Mouse (Mus musculus) forebrain, postnatal 0 days (tissue): Measurements from ENCODE around the gene Apela. TPM values are rescaled to one million over a fixed set of nuclear protein-coding genes. Genes with fewer than 3 reads are reported as not detected.
"Not testable (repeated sequence)": the region's sequence is repeated elsewhere in the genome, so short reads cannot be mapped to it uniquely, and the experiment has no call there.

Experiments
- ATAC-seq: fragments of 200-750 bp; cut with Nextera tagmentation; 2 replicates; pipeline ENCODE4 v1.8.0; 2017; ENCODE audit warnings: mild to moderate bottlenecking, moderate library complexity
- DNase-seq: peaks from one replicate; pipeline ENCODE4 v3.0.0-alpha.2; 2015
- H3K27ac ChIP-seq: fragments of 300-500 bp; sonication (generic); 2 replicates; pipeline ENCODE4 v1.5.1; 2014; ENCODE audit warnings: low read depth, mild to moderate bottlenecking, antibody characterized with exemption, low read length, moderate library complexity, mixed read lengths
- H3K27me3 ChIP-seq: fragments of 300-500 bp; sonication (generic); 2 replicates; pipeline ENCODE4 v1.6.1; 2014; ENCODE audit warnings: mild to moderate bottlenecking, low read length, mixed read lengths; ENCODE audit not compliant: insufficient read depth
- H3K36me3 ChIP-seq: fragments of 300-500 bp; sonication (generic); 2 replicates; pipeline ENCODE4 v1.6.1; 2014; ENCODE audit warnings: mild to moderate bottlenecking, moderate library complexity; ENCODE audit not compliant: insufficient read depth
- H3K4me1 ChIP-seq: fragments of 300-500 bp; sonication (generic); 2 replicates; pipeline ENCODE4 v1.6.1; 2014; ENCODE audit warnings: antibody characterized with exemption; ENCODE audit not compliant: insufficient read depth
- H3K4me2 ChIP-seq: fragments of 300-500 bp; sonication (generic); 2 replicates; pipeline ENCODE4 v1.6.1; 2014; ENCODE audit warnings: low read depth, mild to moderate bottlenecking, moderate library complexity
- H3K4me3 ChIP-seq: fragments of 300-500 bp; sonication (generic); 2 replicates; pipeline ENCODE4 v1.5.1; 2014; ENCODE audit warnings: low read depth, low read length, mixed read lengths
- H3K9ac ChIP-seq: fragments of 300-500 bp; sonication (generic); 2 replicates; pipeline ENCODE4 v1.6.1; 2014; ENCODE audit warnings: mild to moderate bottlenecking
- H3K9me3 ChIP-seq: fragments of 300-500 bp; sonication (generic); 2 replicates; pipeline ENCODE4 v1.6.1; 2016; ENCODE audit warnings: low read length
- CTCF ChIP-seq: sonication (generic); IDR thresholded peaks from 2 replicates; pipeline ENCODE4 v1.5.1; 2016; ENCODE audit warnings: antibody characterized with exemption, control low read depth, low read depth
- WGBS: fragments of 180-500 bp; shearing (Covaris S2); extraction: QIAGEN DNeasy Blood & Tissue Kit; methylation state at CpG from one replicate; pipeline ENCODE4 v1.1.7; 2014; 5-methylcytosine and 5-hydroxymethylcytosine counted together
- polyA plus RNA-seq: library from polyadenylated mRNA; unstranded; fragments of >200 nt; fragmentation: Nextera tagmentation; extraction: Ambion mirVana; gene quantifications from 2 replicates; pipeline ENCODE4 v1.2.1, GENCODE M21; 2015
- total RNA-seq: library from RNA; depleted of rRNA; stranded (reverse); fragments of >200 nt; gene quantifications from 2 replicates; pipeline ENCODE4 v1.2.3, GENCODE M21; 2014; rRNA removed

The Apela gene
- total and polyA plus RNA-seq, 2 experiments from 2014 or later, result 0.16 to 0.33 TPM

DNA sequence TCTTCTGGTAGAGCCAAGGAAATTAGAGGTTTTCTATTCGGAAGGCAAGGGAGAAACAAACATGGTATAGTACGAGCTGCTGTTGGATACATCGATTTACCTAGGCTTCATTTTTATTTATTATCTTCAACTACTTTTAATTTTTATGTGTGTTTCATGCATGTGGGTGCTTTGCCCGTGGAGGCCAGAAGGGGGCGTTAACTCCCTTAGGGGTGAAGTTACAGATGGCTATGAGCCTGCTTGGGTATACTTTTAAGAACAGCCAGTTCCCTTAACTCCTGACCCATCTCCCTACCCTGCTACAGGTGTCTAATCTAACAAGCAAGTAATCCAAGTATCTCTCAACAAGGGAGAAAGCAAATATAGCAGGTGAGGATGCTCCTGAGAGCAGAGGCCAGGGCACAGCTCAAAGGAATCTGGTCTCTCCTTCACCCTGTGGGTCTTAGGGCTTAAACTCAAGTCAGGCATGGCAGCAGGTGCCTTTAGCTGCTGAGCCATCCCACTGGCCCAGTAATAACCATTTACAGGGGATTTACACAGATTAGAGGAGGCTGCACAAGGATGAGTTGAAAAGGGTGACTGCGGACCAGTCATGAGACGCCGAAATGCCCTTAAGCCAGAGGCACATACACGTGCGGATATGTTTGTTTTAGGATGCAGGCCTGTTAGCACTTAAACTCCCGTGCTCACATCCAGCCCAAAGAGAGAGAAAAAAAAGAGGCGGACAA lies 8.0 kb downstream of the Apela start:
- Histone ChIP-seq H3K27me3 (no peaks in the 10 kb centered on the region), H3K27ac (no peak overlapping the region), H3K4me3 (no peak overlapping the region), H3K9me3 (no peaks in the 10 kb centered on the region), H3K4me1 (no peaks in the 10 kb centered on the region), H3K9ac (no peak overlapping the region), H3K36me3 (no peaks in the 10 kb centered on the region), H3K4me2 (no peak overlapping the region)
- WGBS, result 83% methylated on average over 12 of the region's 12 CpGs
- no peak for TF ChIP-seq CTCF
- no peak for ATAC-seq
- no peak for DNase-seq

DNA sequence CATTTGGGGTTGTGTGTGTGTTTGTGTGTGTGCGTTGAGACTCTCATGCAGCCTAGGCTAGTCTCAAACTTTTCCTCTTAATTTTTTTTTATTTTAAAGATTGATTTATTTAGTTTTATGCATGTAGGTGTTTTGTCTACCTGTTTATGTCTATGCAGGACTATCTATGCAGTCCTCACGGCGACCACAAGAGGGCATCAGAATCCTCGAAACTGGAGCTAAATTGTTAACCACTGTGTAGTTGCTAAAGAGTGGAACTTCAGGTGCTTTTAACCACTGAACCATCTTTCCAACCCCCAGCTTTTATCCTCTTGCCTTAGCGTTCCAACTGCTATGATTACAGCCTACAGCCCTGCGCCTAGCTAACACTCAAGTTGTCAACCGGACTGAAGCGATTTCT lies 14.7 kb downstream of the Apela start:
- WGBS, result 46% methylated on average over 8 of the region's 8 CpGs
- ATAC-seq (peak; percentile 45; the same call in 1 of the 2 replicates), DNase-seq (peak; percentile 58)
- H3K4me3 ChIP-seq, result no peak overlapping the region
- no peak overlapping the region for H3K9ac ChIP-seq
- peak; percentile 78 for TF ChIP-seq CTCF
- no peak overlapping the region for H3K27ac ChIP-seq
- no peaks in the 10 kb centered on the region for H3K36me3 ChIP-seq
- H3K9me3 ChIP-seq, result no peaks in the 10 kb centered on the region
- H3K27me3 ChIP-seq, result no peaks in the 10 kb centered on the region
- no peak overlapping the region for H3K4me2 ChIP-seq
- no peaks in the 10 kb centered on the region for H3K4me1 ChIP-seq

DNA sequence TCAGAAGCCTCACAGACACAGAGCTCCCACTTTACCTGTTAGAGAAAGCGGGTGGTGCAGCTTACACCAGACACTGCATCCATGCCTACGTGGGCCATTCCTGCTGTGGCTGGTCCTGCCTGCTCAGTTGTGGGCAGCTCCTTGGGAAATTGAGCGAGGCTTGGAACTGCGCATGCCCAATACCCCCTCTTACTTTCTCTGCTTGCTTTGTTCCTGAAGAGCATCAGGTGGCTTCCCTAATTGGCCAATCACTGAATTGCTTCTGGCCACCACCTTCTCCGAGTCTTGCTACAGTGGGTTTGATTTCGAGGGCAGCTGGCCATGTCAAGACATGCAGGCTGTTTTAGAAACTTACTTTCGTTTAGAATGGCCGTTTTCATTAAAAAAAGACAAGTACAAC lies 18.7 kb downstream of the Apela start, which contains the start of the genes Trim61 and Trim60:
Trim61 (minus strand) TSS at position 101 of the 400 bp plus-strand sequence.
Trim60 (minus strand) TSS at position 162 of the 400 bp plus-strand sequence.
- Histone ChIP-seq H3K4me3 (no peak within 1 kb of the TSS), H3K27me3 (no peaks in the 10 kb centered on the region), H3K27ac (no peak within 1 kb of the TSS), H3K4me2 (no peak within 1 kb of the TSS), H3K9me3 (no peaks in the 10 kb centered on the region), H3K9ac (no peak within 1 kb of the TSS), H3K36me3 (no peaks in the 10 kb centered on the region), H3K4me1 (no peaks in the 10 kb centered on the region)
- no peak for DNase-seq
- 86% methylated on average over 8 of the region's 8 CpGs for WGBS
- TF ChIP-seq CTCF, result no peak
- no peak for ATAC-seq

DNA sequence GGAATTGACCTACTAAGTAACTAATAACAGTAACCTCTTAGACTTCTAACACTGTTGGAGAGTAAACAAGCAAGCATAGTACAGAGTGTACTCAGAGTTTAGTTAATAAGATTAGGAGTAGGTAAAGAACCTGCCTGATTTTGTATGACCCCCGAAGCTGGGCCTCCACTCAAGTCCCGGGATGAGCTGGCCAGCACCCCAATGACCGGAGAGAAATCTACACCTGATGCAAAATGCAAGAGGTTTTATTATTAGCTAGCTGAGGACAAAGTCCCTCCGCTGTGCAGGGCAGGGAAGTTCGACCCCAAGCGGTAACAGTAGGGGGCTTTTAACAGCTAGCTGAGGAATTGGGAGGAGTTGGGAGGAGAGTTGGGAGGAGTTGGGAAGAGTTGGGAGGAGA lies 29.5 kb downstream of the Apela start:
- not testable (repeated sequence) for H3K4me3 ChIP-seq, H3K36me3 ChIP-seq, H3K4me1 ChIP-seq, DNase-seq, H3K27ac ChIP-seq, H3K27me3 ChIP-seq, H3K9me3 ChIP-seq, H3K4me2 ChIP-seq, H3K9ac ChIP-seq, ATAC-seq
- WGBS, result 76% methylated on average over 6 of the region's 6 CpGs

DNA sequence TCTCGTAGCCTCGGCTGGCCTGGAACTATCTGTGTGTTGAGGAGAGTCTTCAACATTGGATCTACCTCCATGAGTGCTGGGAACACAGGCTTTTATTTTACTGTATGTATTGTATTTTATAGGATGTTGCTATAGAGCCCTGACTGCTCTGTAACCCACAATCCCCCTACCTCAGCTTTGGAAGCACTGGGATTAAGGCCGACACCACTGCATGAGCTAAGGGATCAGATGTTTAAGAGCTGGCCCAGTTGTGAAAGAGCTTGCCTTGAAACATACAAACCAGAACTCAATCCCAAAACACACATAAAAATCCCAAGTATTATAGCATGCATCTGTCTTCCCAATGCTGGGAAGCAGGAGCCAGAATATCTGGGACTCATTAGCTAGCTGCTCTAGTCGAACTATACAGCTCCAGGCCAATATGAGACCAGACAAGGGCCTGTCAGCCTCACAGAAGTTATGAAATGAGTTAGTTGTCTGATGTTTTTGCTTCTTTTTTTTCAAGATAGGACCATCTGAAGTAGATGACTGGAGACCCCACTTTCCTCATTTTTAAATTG lies 38.2 kb downstream of the Apela start:
- DNase-seq, result no peak
- no peaks in the 10 kb centered on the region for H3K27me3 ChIP-seq
- WGBS, result 84% methylated on average over 4 of the region's 4 CpGs
- no peak overlapping the region for H3K9ac ChIP-seq
- no peaks in the 10 kb centered on the region for H3K9me3 ChIP-seq
- H3K4me1 ChIP-seq, result no peaks in the 10 kb centered on the region
- H3K27ac ChIP-seq, result no peak overlapping the region
- TF ChIP-seq CTCF, result no peak
- no peak for ATAC-seq
- no peak overlapping the region for H3K4me3 ChIP-seq
- H3K4me2 ChIP-seq, result no peak overlapping the region
- H3K36me3 ChIP-seq, result no peaks in the 10 kb centered on the region

DNA sequence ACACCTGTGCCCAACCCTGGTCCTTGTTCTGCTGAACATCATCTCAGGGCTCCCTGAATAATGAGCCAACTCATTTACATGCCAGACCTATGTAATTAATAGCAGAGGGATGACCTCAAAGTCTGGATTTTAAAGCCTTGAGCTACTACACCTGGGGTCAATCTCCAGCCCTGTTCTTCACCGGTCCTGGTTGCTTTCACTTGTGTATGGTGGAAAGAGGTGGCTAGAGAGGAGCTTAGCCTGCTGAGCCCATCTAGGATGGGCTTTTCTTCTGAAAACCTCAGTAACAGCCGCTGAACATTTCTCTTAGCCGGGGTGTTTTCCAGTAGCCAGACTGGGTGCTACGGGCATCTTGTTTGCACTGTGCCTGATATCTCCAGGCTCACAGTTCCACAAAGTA lies 49.4 kb downstream of the Apela start, which contains the start of gene Trim75:
Trim75 (minus strand) TSS at position 101 of the 400 bp plus-strand sequence.
- Histone ChIP-seq H3K4me1 (no peaks in the 10 kb centered on the region), H3K9ac (no peak within 1 kb of the TSS), H3K27ac (no peak within 1 kb of the TSS), H3K27me3 (no peaks in the 10 kb centered on the region), H3K4me3 (no peak within 1 kb of the TSS), H3K9me3 (no peaks in the 10 kb centered on the region), H3K36me3 (no peaks in the 10 kb centered on the region), H3K4me2 (no peak within 1 kb of the TSS)
- DNase-seq (no peak), ATAC-seq (no peak)
- WGBS, result 93% methylated on average over 4 of the region's 4 CpGs
- no peak for TF ChIP-seq CTCF

DNA sequence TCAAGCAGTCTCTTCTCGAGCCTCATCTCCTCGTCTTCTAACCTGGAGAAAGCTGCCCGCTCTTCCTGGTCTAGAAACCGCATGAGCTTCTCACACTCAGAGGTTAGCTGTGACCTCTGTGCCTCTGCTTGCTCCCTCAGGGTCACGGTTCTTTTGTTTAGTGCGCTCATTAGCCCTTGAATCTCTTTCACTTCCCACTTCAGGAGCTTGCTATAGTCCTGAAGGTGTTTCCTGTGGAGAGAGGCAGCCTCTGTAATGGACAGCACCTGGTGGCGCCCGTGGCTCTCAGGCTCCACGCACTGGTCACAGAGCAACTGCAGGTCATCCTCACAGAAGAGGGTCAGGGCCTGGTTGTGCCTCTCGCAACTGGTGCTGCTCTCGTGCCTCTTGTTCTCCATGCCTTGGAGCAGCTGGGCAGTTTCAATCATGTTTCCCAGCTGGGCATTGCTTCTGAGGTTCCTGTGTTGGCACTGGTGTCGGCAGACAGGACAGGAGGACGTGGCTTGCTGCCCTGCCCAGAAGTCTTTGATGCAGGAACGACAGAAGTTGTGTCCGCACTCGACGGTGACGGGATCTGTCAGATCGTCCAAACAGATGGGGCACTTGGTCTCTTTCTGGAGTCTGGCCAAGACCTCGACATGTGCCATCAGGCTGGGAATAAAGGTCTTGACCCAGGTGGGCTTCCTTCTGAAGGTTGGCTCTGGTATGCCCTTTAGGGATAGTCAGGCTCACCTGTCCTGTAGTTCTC lies 53.8 kb downstream of the Apela start:
- Histone ChIP-seq H3K4me1 (no peaks in the 10 kb centered on the region), H3K4me3 (no peak overlapping the region), H3K4me2 (no peak overlapping the region), H3K9me3 (no peaks in the 10 kb centered on the region), H3K27me3 (no peaks in the 10 kb centered on the region), H3K36me3 (no peaks in the 10 kb centered on the region), H3K27ac (no peak overlapping the region), H3K9ac (no peak overlapping the region)
- TF ChIP-seq CTCF, result no peak
- no peak for ATAC-seq
- 75% methylated on average over 20 of the region's 20 CpGs for WGBS
- DNase-seq, result no peak

Other genes with a start within 250 kb of the Apela start
- 70.5 and 78.2 TPM in 2 replicates for gene Klhl2, start 187.3 kb downstream of the Apela start, total RNA-seq
- 31.8 and 43.6 TPM in 2 replicates for gene Klhl2, start 187.3 kb downstream of the Apela start, polyA plus RNA-seq
- 10.8 and 14.5 TPM in 2 replicates for gene Tmem192, start 90.2 kb downstream of the Apela start, total RNA-seq
- 35.9 and 38.0 TPM in 2 replicates for gene Tmem192, start 90.2 kb downstream of the Apela start, polyA plus RNA-seq
- gene Trim75, start 49.5 kb downstream of the Apela start, total RNA-seq, result not detected in 2 replicates
- gene Trim75, start 49.5 kb downstream of the Apela start, polyA plus RNA-seq, result 0.06 and 0.17 TPM in 2 replicates
- not detected in 2 replicates for gene Trim61, start 18.8 kb downstream of the Apela start, total RNA-seq
- not detected in 2 replicates for gene Trim61, start 18.8 kb downstream of the Apela start, polyA plus RNA-seq
- gene Trim60, start 18.8 kb downstream of the Apela start, total RNA-seq, result not detected in 2 replicates
- not detected in 2 replicates for gene Trim60, start 18.8 kb downstream of the Apela start, polyA plus RNA-seq
- not detected in 2 replicates for gene Gm10663, start 37.7 kb upstream of the Apela start, total RNA-seq
- not detected in 2 replicates for gene Gm10663, start 37.7 kb upstream of the Apela start, polyA plus RNA-seq
- gene BC030870, start 92.2 kb upstream of the Apela start, total RNA-seq, result not detected in 2 replicates
- gene BC030870, start 92.2 kb upstream of the Apela start, polyA plus RNA-seq, result not detected in 2 replicates